Mouse (Mus musculus): ENCODE results near the gene Rragd. TPM values are rescaled to one million over a fixed set of nuclear protein-coding genes. Genes with fewer than 3 reads are reported as not detected.
A peak's percentile ranks its signal among the peaks of the same experiment; 100 is the strongest.
"Not testable (repeated sequence)": the region's sequence is repeated elsewhere in the genome, so short reads cannot be mapped to it uniquely, and the experiment has no call there.

The Rragd gene
- total RNA-seq (2021): 10 to 100 TPM; 65.9 to 78.5 TPM
- long read RNA-seq, experiment 1, full-length matches to known transcripts: 19 of 30 reads
- long read RNA-seq, experiment 1, partial matches to known transcripts: 1 of 30 reads
- long read RNA-seq, experiment 1, other reads (novel, unspliced or antisense): 10 of 30 reads
- long read RNA-seq, experiment 2, full-length matches to known transcripts: 10 of 20 reads
- long read RNA-seq, experiment 2, partial matches to known transcripts: 2 of 20 reads
- long read RNA-seq, experiment 2, other reads (novel, unspliced or antisense): 8 of 20 reads

- intact Hi-C loops (cut with DNase I): no loop called here
- peak; percentile 56 to 77 for DNase-seq (ENCODE audit: low spot score in 2 of 2)
These were observed at the start of gene Rragd for GRCm38 (mm10) chr4:32982716-32983175. TSS of gene Rragd (plus strand) at chr4:32983037.

GRCm38 (mm10) chr4:32936762-32937341 lies 46.0 kb upstream of the Rragd start:
- intact Hi-C loops (cut with DNase I): no loop called here
- no peak for DNase-seq (ENCODE audit: low spot score in 2 of 2)

- intact Hi-C loops (cut with DNase I): no loop called here
- no peak for DNase-seq (ENCODE audit: low spot score in 2 of 2)
These were observed 43.3 kb upstream of the Rragd start for GRCm38 (mm10) chr4:32939521-32939920.

DNA sequence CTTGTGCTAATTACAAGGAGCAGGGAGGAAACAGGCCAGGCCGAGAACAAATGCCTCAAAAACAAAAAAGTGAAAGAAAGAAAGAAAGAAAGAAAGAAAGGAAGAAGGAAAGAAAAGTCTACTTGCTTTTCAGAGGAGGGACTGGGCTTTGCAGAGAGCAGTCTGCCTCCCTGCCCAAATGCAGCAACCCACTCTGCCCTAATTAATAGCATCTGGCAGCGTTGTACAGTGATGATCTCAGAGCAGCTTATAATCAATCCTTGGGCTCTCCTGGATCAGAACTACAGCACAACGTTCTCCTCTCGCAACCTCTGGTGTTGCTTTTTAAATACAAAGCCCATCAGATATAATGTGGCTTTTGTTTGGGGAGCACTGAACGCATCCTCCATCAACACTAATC lies 42.9 kb upstream of the Rragd start:
- DNase-seq (ENCODE audit: low spot score in 2 of 2): no peak
- intact Hi-C loops (cut with DNase I): no loop called here

DNA sequence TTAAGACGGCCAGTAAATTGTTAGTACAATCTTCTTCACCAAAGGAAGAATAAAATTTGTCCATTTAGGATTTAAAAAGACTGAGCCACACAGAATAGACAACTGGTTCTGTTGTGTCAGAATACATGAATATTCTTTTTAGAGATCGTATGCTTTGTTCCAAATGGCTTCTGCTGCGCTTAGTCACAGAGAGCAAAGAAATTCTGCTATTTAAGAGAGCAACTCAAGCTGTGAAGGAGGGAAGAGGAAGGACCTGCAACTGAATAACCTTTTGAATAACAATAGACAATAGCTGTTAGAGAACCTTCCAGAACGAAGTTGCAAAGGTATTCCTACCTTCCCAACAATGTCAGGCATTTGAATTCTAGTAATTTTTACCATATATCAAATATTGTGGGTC lies 41.9 kb upstream of the Rragd start:
- intact Hi-C loops (cut with DNase I): no loop called here
- no peak for DNase-seq (ENCODE audit: low spot score in 2 of 2)

DNA sequence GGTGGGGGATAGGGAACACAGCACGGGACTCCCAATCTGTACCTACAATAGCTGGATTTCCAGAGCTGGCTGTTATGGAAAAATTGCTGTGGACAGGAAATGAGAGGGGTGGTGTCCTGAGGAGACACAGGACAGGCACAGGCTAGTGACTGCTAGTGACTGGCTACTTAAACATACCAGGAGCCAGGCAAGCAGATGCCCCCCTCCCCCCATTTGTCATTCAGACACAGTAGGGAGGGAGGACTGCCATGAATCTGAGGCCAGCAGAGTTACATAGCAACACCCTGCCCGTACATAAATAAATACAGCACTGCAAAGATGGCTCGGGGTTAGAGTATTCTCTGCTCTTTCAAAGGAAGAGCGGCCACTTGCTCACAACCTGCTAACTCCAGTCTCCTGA lies 35.2 kb upstream of the Rragd start:
- intact Hi-C loops (cut with DNase I): loop anchor here (5.0 kb wide), 1 partner anchor 85 kb away; no protein-coding TSS in a partner anchor
- no peak for DNase-seq (ENCODE audit: low spot score in 2 of 2)

DNA sequence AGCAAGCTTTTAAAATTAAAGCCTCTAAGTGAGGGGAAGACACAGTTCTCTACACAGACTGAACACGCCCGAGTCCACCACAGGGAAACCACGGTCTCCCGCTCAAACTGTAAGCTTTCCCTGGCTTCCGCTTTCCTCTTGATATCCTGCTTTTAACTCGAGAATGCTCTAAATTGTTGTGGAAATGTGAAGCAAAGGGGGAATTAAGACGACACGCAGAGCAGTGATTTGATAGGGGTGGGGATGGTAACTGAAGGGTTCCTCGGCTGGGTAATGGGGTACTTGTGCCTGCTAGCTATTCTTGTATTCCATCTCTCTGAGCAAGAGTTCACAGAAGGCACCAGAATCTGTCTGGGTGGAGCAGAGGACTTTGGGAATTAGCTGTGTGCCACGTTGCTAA lies 34.1 kb upstream of the Rragd start:
- intact Hi-C loops (cut with DNase I): loop anchor here (5.0 kb wide), 1 partner anchor 86 kb away; no protein-coding TSS in a partner anchor
- no peak for DNase-seq (ENCODE audit: low spot score in 2 of 2)

GRCm38 (mm10) chr4:32950356-32951034 lies 32.3 kb upstream of the Rragd start, which contains the start of gene Ankrd6:
TSS of gene Ankrd6 (minus strand) at chr4:32950841.
- intact Hi-C loops (cut with DNase I): loop anchor here (5.0 to 10.0 kb wide), 5 partner anchors 67 to 344 kb away; partner anchors contain the start of genes Lyrm2 and Pnrc1
- DNase-seq (ENCODE audit: low spot score in 2 of 2): peak; percentile 58 to 79

GRCm38 (mm10) chr4:32951035-32951940 lies 31.5 kb upstream of the Rragd start:
- DNase-seq (ENCODE audit: low spot score in 2 of 2): no peak
- intact Hi-C loops (cut with DNase I): loop anchor here (5.0 to 10.0 kb wide), 5 partner anchors 66 to 344 kb away; partner anchors contain the start of genes Lyrm2 and Pnrc1

DNA sequence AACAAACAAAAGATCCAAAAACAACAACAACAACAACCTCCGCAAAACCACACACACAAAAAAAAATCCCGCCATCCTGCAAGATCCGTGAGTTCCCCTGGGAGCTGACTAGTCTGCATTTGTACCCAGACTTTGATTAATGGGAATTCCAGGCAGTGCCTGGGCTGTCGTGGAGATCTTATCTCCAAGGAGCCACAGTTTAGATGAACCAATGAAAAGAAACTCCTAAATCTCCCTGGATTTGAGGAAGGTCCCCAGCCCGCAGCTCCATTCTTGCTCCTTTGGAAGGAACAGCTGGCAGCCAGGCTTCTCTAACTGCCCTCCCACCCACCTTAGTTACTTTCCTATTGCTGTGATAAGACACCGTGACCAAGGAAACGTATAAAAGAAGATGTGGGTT lies 30.2 kb upstream of the Rragd start:
- no peak for DNase-seq (ENCODE audit: low spot score in 2 of 2)
- intact Hi-C loops (cut with DNase I): loop anchor here (5.0 to 10.0 kb wide), 5 partner anchors 65 to 342 kb away; partner anchors contain the start of genes Lyrm2 and Pnrc1

- intact Hi-C loops (cut with DNase I): loop anchor here (10.0 kb wide), 1 partner anchor 338 kb away; the partner anchor contains the start of gene Pnrc1
- DNase-seq (ENCODE audit: low spot score in 2 of 2): no peak
These were observed 26.4 kb upstream of the Rragd start for GRCm38 (mm10) chr4:32956423-32956822.

GRCm38 (mm10) chr4:32961394-32961793 lies 21.4 kb upstream of the Rragd start:
- intact Hi-C loops (cut with DNase I): no loop called here

GRCm38 (mm10) chr4:32964619-32965018 lies 18.2 kb upstream of the Rragd start:
- intact Hi-C loops (cut with DNase I); DNase-seq (ENCODE audit: low spot score in 2 of 2): not testable (repeated sequence)

More at GRCm38 (mm10) chr4:32961394-32961793, 21.4 kb upstream of the Rragd start:
- DNase-seq (ENCODE audit: low spot score in 2 of 2): no peak

DNA sequence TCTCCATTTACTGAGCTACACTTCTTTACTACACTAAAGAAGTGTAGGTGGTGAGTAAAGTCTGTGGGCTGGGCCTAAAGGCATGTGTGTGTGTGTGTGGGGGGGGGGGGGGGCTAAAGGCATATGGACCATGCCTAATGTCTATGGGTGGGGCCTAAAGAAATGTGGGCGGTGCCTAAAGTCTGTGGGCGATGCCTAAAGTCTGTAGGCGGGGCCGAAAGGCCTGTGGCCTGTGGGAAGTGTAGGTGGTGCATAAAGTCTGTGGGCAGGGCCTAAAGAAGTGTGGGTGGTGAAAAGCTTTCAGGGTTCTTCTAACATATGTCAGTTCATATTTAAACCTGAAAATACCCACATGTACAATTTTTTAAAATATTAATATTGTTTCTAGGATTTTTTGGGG lies 5.5 kb upstream of the Rragd start:
- intact Hi-C loops (cut with DNase I): no loop called here
- DNase-seq (ENCODE audit: low spot score in 2 of 2): no peak

DNA sequence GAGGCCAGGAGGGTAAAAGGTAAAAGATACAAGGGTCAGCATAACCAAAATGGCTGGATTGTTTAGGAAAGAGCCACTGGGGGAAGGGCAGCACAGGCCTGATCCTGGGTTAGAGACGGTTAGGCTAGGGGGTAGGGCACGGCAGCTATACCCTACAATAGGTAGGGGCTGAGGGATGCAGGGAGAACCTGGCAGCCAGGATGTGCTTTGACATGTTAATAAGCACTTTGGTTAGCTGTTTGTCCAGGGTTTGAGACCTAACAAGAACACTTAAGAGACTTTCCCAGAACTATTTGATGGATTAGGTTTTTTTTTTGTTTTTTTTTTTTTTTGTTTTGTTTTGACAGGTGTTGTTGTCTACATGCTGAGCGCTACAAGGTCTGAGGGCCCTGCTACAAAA lies 2.8 kb upstream of the Rragd start:
- intact Hi-C loops (cut with DNase I): no loop called here
- no peak for DNase-seq (ENCODE audit: low spot score in 2 of 2)

DNA sequence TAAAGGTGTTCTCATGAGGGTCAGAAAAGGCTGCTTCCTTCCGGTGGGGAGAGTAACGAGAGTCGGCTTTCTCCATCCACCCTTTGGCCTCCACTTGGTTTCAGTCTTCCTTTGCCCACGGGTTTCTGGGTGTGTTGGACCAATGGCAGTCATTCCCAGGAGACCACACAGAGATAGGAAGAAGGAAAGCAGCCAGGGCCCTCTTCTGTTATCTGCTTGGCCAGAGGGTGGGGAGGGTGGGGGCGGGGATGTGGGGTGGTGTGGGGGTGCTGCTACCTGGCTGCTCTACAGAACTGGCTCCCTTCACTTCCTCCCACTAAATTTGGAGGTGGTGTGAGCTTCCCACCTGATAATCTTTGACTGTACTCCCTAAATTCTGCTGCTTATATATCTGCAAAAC lies 1.2 kb upstream of the Rragd start:
- no peak for DNase-seq (ENCODE audit: low spot score in 2 of 2)
- intact Hi-C loops (cut with DNase I): no loop called here

- intact Hi-C loops (cut with DNase I): no loop called here
- DNase-seq (ENCODE audit: low spot score in 2 of 2): peak; percentile 25 to 28
These were observed 659 bp upstream of the Rragd start for GRCm38 (mm10) chr4:32982041-32982715.
